Mouse (Mus musculus) MEL (cell line): ENCODE data around the gene Zpr1.

ENCODE experiments used
- CHD1 ChIP-seq: IDR thresholded peaks from 2 replicates; pipeline ENCODE4 v1.6.1; 2012; ENCODE audit warnings: low read depth, mild to moderate bottlenecking, inconsistent platforms, low read length, improper control_type of control experiment
- CTCF ChIP-seq, 3 experiments: IDR thresholded peaks in 2 of 3; conservative IDR thresholded peaks in 1 of 3; 2 replicates each; pipeline ENCODE4 v1.5.1; 2011 to 2012; ENCODE audit warnings: low read length in 3 of 3, low read depth in 2 of 3, mild to moderate bottlenecking in 2 of 3, improper control_type of control experiment in 1 of 3, inconsistent platforms in 1 of 3, mixed read lengths in 1 of 3, moderate library complexity in 1 of 3; ENCODE audit not compliant: control insufficient read depth in 1 of 3, insufficient read depth in 1 of 3, poor library complexity in 1 of 3, severe bottlenecking in 1 of 3
- EP300 ChIP-seq, 2 experiments: IDR thresholded peaks; 2 replicates each; pipeline ENCODE4 v1.6.1; 2011; ENCODE audit warnings: improper control_type of control experiment in 2 of 2, low read length in 2 of 2, low read depth in 1 of 2, mild to moderate bottlenecking in 1 of 2
- GATA1 ChIP-seq: IDR thresholded peaks from 2 replicates; pipeline ENCODE4 v1.6.1; 2011; ENCODE audit warnings: low read depth, low read length, improper control_type of control experiment
- HCFC1 ChIP-seq: IDR thresholded peaks from 2 replicates; pipeline ENCODE4 v1.6.1; 2012; ENCODE audit warnings: low read depth, mild to moderate bottlenecking, inconsistent platforms, low read length, improper control_type of control experiment, moderate library complexity
- MAX ChIP-seq: IDR thresholded peaks from 2 replicates; pipeline ENCODE4 v1.6.1; 2011; ENCODE audit warnings: low read length, improper control_type of control experiment
- NRF1 ChIP-seq: IDR thresholded peaks from 2 replicates; pipeline ENCODE4 v1.6.1; 2014; ENCODE audit warnings: low read depth, mild to moderate bottlenecking, inconsistent platforms, low read length, improper control_type of control experiment, moderate library complexity; ENCODE audit not compliant: poor library complexity, insufficient read depth, severe bottlenecking
- POLR2A ChIP-seq, 2 experiments: IDR thresholded peaks; 2 replicates each; pipeline ENCODE4 v1.6.1; 2011 to 2012; ENCODE audit warnings: low read length in 2 of 2, mild to moderate bottlenecking in 2 of 2, control low read depth in 1 of 2, improper control_type of control experiment in 1 of 2, low read depth in 1 of 2, moderate library complexity in 1 of 2; ENCODE audit not compliant: control insufficient read depth in 1 of 2, insufficient read depth in 1 of 2, poor library complexity in 1 of 2
- POLR2AphosphoS5 ChIP-seq: IDR thresholded peaks from 2 replicates; pipeline ENCODE4 v1.6.1; 2012; ENCODE audit warnings: low read depth, borderline replicate concordance, mild to moderate bottlenecking, inconsistent platforms, low read length, moderate library complexity, mixed read lengths
- RAD21 ChIP-seq: IDR thresholded peaks from 2 replicates; pipeline ENCODE4 v1.6.1; 2011; ENCODE audit warnings: mild to moderate bottlenecking, low read depth, low read length, improper control_type of control experiment

DNA sequence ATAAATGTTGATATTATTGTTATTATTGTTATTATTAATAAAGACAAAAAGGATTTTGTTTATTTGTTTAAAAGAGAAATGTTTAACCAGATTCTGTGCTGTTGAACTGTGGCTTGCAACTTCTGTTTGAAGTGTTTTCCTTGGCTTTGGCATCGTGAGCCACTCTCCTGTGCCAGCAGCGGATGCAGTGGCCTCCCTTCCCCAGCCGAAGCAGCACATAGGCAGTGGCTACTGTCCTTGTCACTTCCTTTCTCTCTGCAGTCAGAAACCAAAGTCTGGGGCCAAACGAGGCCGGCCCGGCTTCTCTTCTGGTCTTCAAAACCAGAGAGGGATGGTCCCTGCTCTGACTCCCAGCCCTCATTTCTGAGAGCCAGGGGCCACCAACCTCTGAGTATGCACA is 49.8 kb upstream of the Zpr1 start:
- TF ChIP-seq RAD21 (no peak), HCFC1 (no peak), MAX (no peak), POLR2A (IDR thresholded peaks at IDR 0.05; ENCODE audit: control insufficient read depth in 1 of 2, insufficient read depth in 1 of 2, low read depth in 1 of 2, low read length in 2 of 2, poor library complexity in 1 of 2) (no peak), CTCF (IDR thresholded peaks at IDR 0.05 in 2 of 3, conservative IDR thresholded peaks at IDR 0.05 in 1 of 3; ENCODE audit: control insufficient read depth in 1 of 3, insufficient read depth in 1 of 3, low read depth in 2 of 3, low read length in 3 of 3, poor library complexity in 1 of 3, severe bottlenecking in 1 of 3) (no peak), CHD1 (no peak), GATA1 (no peak), NRF1 (no peak), POLR2AphosphoS5 (no peak), EP300 (IDR thresholded peaks at IDR 0.05; ENCODE audit: low read depth in 1 of 2, low read length in 2 of 2) (no peak)
